Mouse (Mus musculus) hindbrain, embryonic 16.5 days (tissue): ENCODE results near the gene Slc22a2. TPM values are rescaled to one million over a fixed set of nuclear protein-coding genes. Genes with fewer than 3 reads are reported as not detected.

Experiments used
- ATAC-seq: fragments of 200-750 bp; cut with Nextera tagmentation; 2 replicates; pipeline ENCODE4 v1.8.0; 2017; ENCODE audit warnings: moderate TSS enrichment, moderate library complexity
- H3K27ac ChIP-seq: fragments of 300-500 bp; sonication (generic); 2 replicates; pipeline ENCODE4 v1.5.1; 2014; ENCODE audit warnings: low read depth, mild to moderate bottlenecking, control low read depth, low read length, moderate library complexity
- H3K27me3 ChIP-seq: fragments of 300-500 bp; sonication (generic); replicated peaks from 2 replicates; pipeline ENCODE4 v1.6.1; 2014; ENCODE audit warnings: low read length; ENCODE audit not compliant: control insufficient read depth, insufficient read depth
- H3K36me3 ChIP-seq: fragments of 300-500 bp; sonication (generic); 2 replicates; pipeline ENCODE4 v1.6.1; 2014; ENCODE audit warnings: mild to moderate bottlenecking, low read length, moderate library complexity, mixed read lengths; ENCODE audit not compliant: control insufficient read depth, insufficient read depth
- H3K4me1 ChIP-seq: fragments of 300-500 bp; sonication (generic); 2 replicates; pipeline ENCODE4 v1.6.1; 2014; ENCODE audit warnings: low read depth, low read length; ENCODE audit not compliant: control insufficient read depth, insufficient read depth
- H3K4me2 ChIP-seq: fragments of 300-500 bp; sonication (generic); 2 replicates; pipeline ENCODE4 v1.6.1; 2014; ENCODE audit warnings: mild to moderate bottlenecking, low read length, control low read depth, moderate library complexity
- H3K4me3 ChIP-seq: fragments of 300-500 bp; sonication (generic); 2 replicates; pipeline ENCODE4 v1.5.1; 2014; ENCODE audit warnings: mild to moderate bottlenecking, low read length, control low read depth, moderate library complexity
- H3K9ac ChIP-seq: fragments of 300-500 bp; sonication (generic); 2 replicates; pipeline ENCODE4 v1.6.1; 2014; ENCODE audit warnings: low read depth, mild to moderate bottlenecking, control low read depth, low read length, moderate library complexity
- H3K9me3 ChIP-seq: fragments of 300-500 bp; sonication (generic); 2 replicates; pipeline ENCODE4 v1.6.1; 2014; ENCODE audit warnings: mild to moderate bottlenecking, low read length, moderate library complexity; ENCODE audit not compliant: control insufficient read depth
- WGBS: fragments of 180-500 bp; shearing (Covaris S2); extraction: QIAGEN DNeasy Blood & Tissue Kit; methylation state at CpG from one replicate; pipeline ENCODE4 v1.1.7; 2014; 5-methylcytosine and 5-hydroxymethylcytosine counted together
- polyA plus RNA-seq: library from polyadenylated mRNA; unstranded; fragments of >200 nt; fragmentation: Nextera tagmentation; extraction: Ambion mirVana; gene quantifications from 2 replicates; pipeline ENCODE4 v1.2.1, GENCODE M21; 2015

Slc22a2 gene
- polyA plus RNA-seq, 1 experiment from 2014 or later = 1.0 TPM

- H3K4me1 ChIP-seq = peaks cover 4% of the 10 kb centered on the region; the same call in 1 of the 2 replicates
- no peak for ATAC-seq
- H3K4me2 ChIP-seq = no peak overlapping the region
- H3K4me3 ChIP-seq = no peak overlapping the region
- H3K27ac ChIP-seq = no peak overlapping the region
- no peaks in the 10 kb centered on the region for H3K27me3 ChIP-seq
- H3K9me3 ChIP-seq = no peaks in the 10 kb centered on the region
- no peaks in the 10 kb centered on the region for H3K36me3 ChIP-seq
- 86% methylated on average over 2 of the region's 2 CpGs for WGBS
- no peak overlapping the region for H3K9ac ChIP-seq
Measured at GRCm38 (mm10) chr17:12585366-12585765, 1.4 kb downstream of the Slc22a2 start.

GRCm38 (mm10) chr17:12586966-12587365, 3.0 kb downstream of the Slc22a2 start:
- H3K27me3 ChIP-seq = no peaks in the 10 kb centered on the region
- H3K36me3 ChIP-seq = no peaks in the 10 kb centered on the region
- H3K9me3 ChIP-seq = no peaks in the 10 kb centered on the region
- no peak overlapping the region for H3K9ac ChIP-seq
- no peak overlapping the region for H3K27ac ChIP-seq
- H3K4me3 ChIP-seq = no peak overlapping the region
- ATAC-seq = no peak
- H3K4me1 ChIP-seq = peaks cover 4% of the 10 kb centered on the region; the same call in 1 of the 2 replicates
- no peak overlapping the region for H3K4me2 ChIP-seq
- WGBS = 80% methylated on average over 11 of the region's 11 CpGs

GRCm38 (mm10) chr17:12588801-12589247, 4.9 kb downstream of the Slc22a2 start:
- no peaks in the 10 kb centered on the region for H3K9me3 ChIP-seq
- H3K36me3 ChIP-seq = no peaks in the 10 kb centered on the region
- ATAC-seq = peak; percentile 81
- no peak overlapping the region for H3K27ac ChIP-seq
- no peak overlapping the region for H3K4me2 ChIP-seq
- H3K9ac ChIP-seq = no peak overlapping the region
- peaks cover 4% of the 10 kb centered on the region; the same call in 1 of the 2 replicates for H3K4me1 ChIP-seq
- no peak overlapping the region for H3K4me3 ChIP-seq
- no peaks in the 10 kb centered on the region for H3K27me3 ChIP-seq
- WGBS = 42% methylated on average over 9 of the region's 9 CpGs

- Histone ChIP-seq H3K4me2 (no peak overlapping the region), H3K9ac (no peak overlapping the region), H3K36me3 (no peaks in the 10 kb centered on the region), H3K9me3 (no peaks in the 10 kb centered on the region), H3K27me3 (no peaks in the 10 kb centered on the region), H3K27ac (no peak overlapping the region), H3K4me3 (no peak overlapping the region), H3K4me1 (peaks cover 4% of the 10 kb centered on the region; the same call in 1 of the 2 replicates)
- 81% methylated on average over 4 of the region's 4 CpGs for WGBS
- no peak for ATAC-seq
Measured at GRCm38 (mm10) chr17:12590911-12591625, 7.1 kb downstream of the Slc22a2 start.

GRCm38 (mm10) chr17:12595846-12596515, 12.0 kb downstream of the Slc22a2 start:
- no peak overlapping the region for H3K9ac ChIP-seq
- WGBS = 72% methylated on average over 13 of the region's 13 CpGs
- ATAC-seq = no peak; the same call in 1 of the 2 replicates

GRCm38 (mm10) chr17:12606634-12607033, 22.7 kb downstream of the Slc22a2 start:
- Histone ChIP-seq H3K4me2 (no peak overlapping the region), H3K27me3 (no peaks in the 10 kb centered on the region), H3K9ac (no peak overlapping the region), H3K27ac (no peak overlapping the region), H3K36me3 (no peaks in the 10 kb centered on the region), H3K9me3 (no peaks in the 10 kb centered on the region), H3K4me3 (no peak overlapping the region), H3K4me1 (no peaks in the 10 kb centered on the region)
- WGBS = 56% methylated on average over 1 of the region's 1 CpGs
- no peak for ATAC-seq

More at GRCm38 (mm10) chr17:12595846-12596515, 12.0 kb downstream of the Slc22a2 start:
- Histone ChIP-seq H3K36me3 (no peaks in the 10 kb centered on the region), H3K4me3 (no peak overlapping the region), H3K4me2 (no peak overlapping the region), H3K9me3 (0 out of 2 replicates have a peak, but pooled peaks cover 2% of the 10 kb centered on the region), H3K27ac (no peak overlapping the region), H3K27me3 (no peaks in the 10 kb centered on the region), H3K4me1 (no peaks in the 10 kb centered on the region)

- Histone ChIP-seq H3K9ac (no peak overlapping the region), H3K36me3 (no peaks in the 10 kb centered on the region), H3K27me3 (no peaks in the 10 kb centered on the region), H3K9me3 (no peaks in the 10 kb centered on the region), H3K4me3 (no peak overlapping the region), H3K4me1 (no peaks in the 10 kb centered on the region), H3K4me2 (no peak overlapping the region), H3K27ac (no peak overlapping the region)
- ATAC-seq = no peak
Measured at GRCm38 (mm10) chr17:12607202-12607601, 23.3 kb downstream of the Slc22a2 start.

- H3K4me1 ChIP-seq = no peaks in the 10 kb centered on the region
- no peak overlapping the region for H3K9ac ChIP-seq
- H3K36me3 ChIP-seq = no peaks in the 10 kb centered on the region
- no peak overlapping the region for H3K27ac ChIP-seq
- no peak overlapping the region for H3K4me3 ChIP-seq
- ATAC-seq = no peak
- 88% methylated on average over 15 of the region's 15 CpGs for WGBS
- H3K27me3 ChIP-seq = no peaks in the 10 kb centered on the region
- no peaks in the 10 kb centered on the region for H3K9me3 ChIP-seq
- H3K4me2 ChIP-seq = no peak overlapping the region
Measured at GRCm38 (mm10) chr17:12614511-12615385, 30.8 kb downstream of the Slc22a2 start.

GRCm38 (mm10) chr17:12615429-12615828, 31.5 kb downstream of the Slc22a2 start:
- no peak overlapping the region for H3K4me2 ChIP-seq
- no peak overlapping the region for H3K9ac ChIP-seq
- no peaks in the 10 kb centered on the region for H3K4me1 ChIP-seq
- H3K27me3 ChIP-seq = no peaks in the 10 kb centered on the region
- no peak overlapping the region for H3K4me3 ChIP-seq
- 73% methylated on average over 4 of the region's 4 CpGs for WGBS
- no peaks in the 10 kb centered on the region for H3K9me3 ChIP-seq
- no peaks in the 10 kb centered on the region for H3K36me3 ChIP-seq
- no peak overlapping the region for H3K27ac ChIP-seq
- no peak for ATAC-seq
